Mouse (Mus musculus) left cerebral cortex, adult 11 months (tissue): Measurements from ENCODE around the gene Smdt1.
"Not testable (repeated sequence)": the region's sequence is repeated elsewhere in the genome, so short reads cannot be mapped to it uniquely, and the experiment has no call there.

Experiments
- DNase-seq: peaks from one replicate; pipeline ENCODE4 v3.0.0; 2022; ENCODE audit warnings: low spot score

The Smdt1 gene

DNA sequence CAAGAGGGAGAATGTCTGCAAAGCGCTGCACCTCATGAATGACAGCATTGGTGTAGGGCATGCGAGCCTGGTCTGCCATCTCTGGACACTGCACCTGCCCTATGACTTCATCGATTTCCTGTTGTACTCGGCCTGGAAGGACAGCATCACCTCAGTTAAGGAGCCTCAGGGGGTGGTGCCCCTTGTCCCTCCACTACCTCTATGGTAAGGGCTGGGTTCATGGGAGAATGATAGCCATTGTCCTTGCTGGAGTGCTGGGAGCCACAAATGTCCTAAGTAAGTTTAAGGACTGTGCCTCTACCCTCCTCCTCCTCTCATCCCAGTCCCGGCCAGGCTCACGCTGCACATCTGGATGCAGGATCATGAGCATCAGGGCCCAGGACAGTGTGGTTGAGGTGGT lies 33.7 kb downstream of the Smdt1 start:
- DNase-seq = no peak

GRCm38 (mm10) chr15:82372991-82373390 lies 34.2 kb downstream of the Smdt1 start:
- DNase-seq = no peak

DNA sequence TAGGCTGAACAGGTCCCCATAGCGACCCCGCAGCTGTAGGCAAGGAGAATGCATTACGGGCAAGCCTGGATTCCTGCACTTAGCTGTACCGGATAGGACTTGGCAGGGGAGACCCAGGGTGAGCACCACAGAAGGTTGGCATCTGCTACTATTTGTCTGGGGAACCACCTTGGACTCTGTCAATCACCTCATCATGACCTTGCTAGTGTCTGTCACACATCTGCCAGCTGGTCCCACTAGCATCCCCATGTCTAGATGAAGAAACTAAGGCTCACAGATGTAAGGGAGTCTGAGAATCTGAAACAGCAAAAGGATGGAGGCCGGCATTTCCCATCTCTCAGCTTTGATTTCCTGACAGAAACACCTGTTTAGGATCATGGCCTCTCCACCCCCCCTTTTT lies 35.7 kb downstream of the Smdt1 start:
- no peak for DNase-seq

DNA sequence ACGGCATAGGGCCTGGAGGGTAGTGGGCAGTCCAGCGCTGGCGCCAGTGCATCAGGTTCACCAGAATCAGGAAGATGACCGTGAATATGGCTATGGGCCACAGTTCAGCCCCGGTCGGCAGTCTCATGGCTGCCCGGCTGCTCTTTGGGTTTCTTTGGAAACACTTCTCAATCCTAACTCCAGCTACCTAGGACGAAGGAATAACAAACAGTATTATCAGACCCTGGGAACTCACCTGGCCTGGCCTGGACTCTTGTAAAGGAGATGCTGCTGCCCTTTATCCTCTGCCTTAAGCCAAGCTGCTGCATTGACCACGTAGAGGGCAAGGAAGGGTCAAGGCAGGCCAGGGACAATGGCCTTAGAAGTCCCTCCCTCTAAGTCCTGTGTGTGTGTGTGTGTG lies 37.1 kb downstream of the Smdt1 start:
- no peak for DNase-seq

DNA sequence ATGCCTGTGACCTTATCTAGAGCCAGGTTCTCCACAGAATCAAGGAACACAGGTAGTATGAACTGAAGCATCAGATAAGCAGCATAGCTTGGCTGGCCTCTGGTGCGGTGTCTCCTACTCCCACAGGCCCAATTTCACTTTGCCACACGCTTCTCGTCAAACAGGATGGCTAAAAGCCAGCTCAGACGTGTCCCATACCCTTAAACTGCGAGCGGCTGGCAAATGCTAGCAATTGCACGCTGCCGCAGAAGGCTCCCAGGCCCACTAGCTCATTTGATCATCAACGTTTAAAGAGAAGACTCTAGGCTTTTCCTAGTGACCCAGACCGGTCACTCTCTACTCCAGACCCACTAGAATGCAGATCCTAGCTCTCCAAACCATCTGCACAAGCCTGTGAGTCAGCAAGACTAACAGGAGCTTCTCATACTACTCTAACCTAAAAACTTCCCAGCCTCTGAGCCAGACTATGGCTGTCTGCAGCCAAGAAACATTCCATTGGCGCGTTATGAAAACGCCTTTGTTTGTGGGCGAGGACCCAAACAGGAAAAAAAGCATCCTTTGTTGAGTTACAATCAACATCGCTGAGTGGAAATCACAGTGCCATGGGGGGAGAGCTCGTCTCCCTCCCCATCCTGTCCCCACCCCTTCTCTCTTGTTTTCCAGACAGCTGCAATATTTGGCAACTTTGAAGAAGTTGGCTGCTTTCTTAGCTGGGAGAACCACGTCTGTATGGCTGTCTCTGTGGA lies 37.8 kb downstream of the Smdt1 start:
- peak; percentile 58 for DNase-seq

DNA sequence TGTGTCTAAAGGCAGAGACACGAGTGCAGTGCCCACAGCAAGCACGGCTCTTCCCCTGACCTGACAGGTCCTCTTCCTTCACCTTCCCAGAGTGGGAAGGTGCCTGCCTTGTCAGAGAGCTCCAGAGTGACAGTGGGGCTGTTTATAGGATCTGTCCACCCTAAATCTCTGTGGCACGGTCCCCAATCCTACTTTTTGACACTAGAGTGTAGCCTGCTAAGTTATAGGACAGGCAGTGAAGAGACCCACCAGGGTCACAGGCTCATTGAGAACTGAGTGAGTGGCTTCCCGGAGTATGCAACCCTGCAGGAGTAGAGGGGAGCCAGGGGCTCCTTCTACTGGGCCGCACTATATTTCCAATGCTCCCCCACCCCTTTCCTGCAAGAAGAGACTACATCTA lies 38.9 kb downstream of the Smdt1 start:
- no peak for DNase-seq

- no peak for DNase-seq
Observed at GRCm38 (mm10) chr15:82378261-82379180, 39.8 kb downstream of the Smdt1 start.

DNA sequence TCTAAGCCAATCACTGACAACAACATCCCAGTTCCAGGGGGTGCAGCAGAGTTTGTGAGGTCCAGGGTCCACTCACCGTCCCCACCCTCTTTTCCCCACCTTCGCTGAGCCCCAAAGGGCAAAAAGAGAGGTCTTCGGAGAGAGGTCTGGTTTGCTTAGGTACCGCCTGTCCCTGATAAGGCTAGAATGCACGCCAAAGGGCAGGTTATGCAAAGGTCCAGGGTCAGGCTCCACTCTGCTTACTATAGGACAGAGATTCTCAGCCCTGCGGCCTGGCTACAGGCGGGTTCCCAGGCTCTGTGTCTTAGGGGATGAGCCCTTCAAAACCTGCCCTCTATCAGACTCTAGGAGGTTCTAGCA lies 40.7 kb downstream of the Smdt1 start:
- DNase-seq = no peak

- no peak for DNase-seq
Observed at GRCm38 (mm10) chr15:82379871-82380713, 41.3 kb downstream of the Smdt1 start, which contains the start of gene Cyp2d22. Cyp2d22 (minus strand) TSS chr15:82380260.

- DNase-seq = no peak
Observed at GRCm38 (mm10) chr15:82380714-82381062, 41.9 kb downstream of the Smdt1 start.

GRCm38 (mm10) chr15:82382441-82382840 lies 43.7 kb downstream of the Smdt1 start:
- DNase-seq = no peak

DNA sequence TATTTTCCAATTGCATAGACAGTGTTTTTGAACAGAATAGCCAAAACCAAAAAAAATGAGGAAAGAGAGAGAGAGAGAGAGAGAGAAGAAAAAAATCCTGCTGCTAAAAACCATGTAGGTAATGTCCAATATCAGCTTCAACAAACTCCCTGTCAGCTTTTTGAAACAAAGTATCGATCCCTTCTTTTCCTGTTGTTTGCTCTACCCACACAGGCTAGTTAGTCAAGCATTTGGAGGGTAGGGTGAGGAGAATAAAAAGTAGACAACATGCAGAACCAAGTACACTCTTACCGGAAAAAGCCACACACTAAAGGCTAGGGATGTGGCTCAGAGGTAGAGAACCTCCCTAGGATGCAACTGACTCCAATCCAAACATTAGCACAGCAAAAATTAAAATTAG lies 47.0 kb downstream of the Smdt1 start:
- DNase-seq = no peak

DNA sequence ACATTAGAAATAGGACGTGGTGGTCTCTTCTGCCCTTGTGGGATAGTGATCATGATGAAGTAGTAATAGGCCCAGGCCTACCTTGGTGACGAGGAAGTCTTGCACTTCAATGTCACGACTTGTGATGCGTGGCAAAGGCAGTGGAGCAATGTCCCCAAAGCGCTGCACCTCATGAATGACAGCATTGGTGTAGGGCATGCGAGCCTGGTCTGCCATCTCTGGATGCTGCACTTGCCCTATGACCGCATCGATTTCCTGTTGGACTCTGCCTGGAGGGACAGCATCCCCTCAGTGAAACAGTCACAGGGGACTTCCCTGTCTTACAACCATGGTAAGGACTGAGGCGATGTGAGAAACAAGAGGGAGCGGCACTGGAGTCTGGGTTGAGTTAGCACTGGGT lies 51.2 kb downstream of the Smdt1 start:
- DNase-seq = not testable (repeated sequence)

- not testable (repeated sequence) for DNase-seq
Observed at GRCm38 (mm10) chr15:82393922-82394321, 55.2 kb downstream of the Smdt1 start, which contains the start of gene Cyp2d11. Cyp2d11 (minus strand) TSS chr15:82394022.

- not testable (repeated sequence) for DNase-seq
Observed at GRCm38 (mm10) chr15:82395955-82396354, 57.2 kb downstream of the Smdt1 start.
